Mouse (Mus musculus) lung, embryonic 15.5 days (tissue): ENCODE results near the gene Inhbe. TPM values are rescaled to one million over a fixed set of nuclear protein-coding genes. Genes with fewer than 3 reads are reported as not detected.

Experiments used
- polyA plus RNA-seq: library from polyadenylated mRNA; unstranded; fragments of >200 nt; fragmentation: Nextera tagmentation; extraction: Ambion mirVana; gene quantifications from 2 replicates; pipeline ENCODE4 v1.2.1, GENCODE M21; 2015

The Inhbe gene
- polyA plus RNA-seq, 1 experiment from 2014 or later = not detected

Other genes starting within 250 kb of the Inhbe start
- gene Os9, start 233.3 kb downstream of the Inhbe start, polyA plus RNA-seq = 90.1 and 101 TPM in 2 replicates
- 2.8 and 3.6 TPM in 2 replicates for gene B4galnt1, start 189.2 kb downstream of the Inhbe start, polyA plus RNA-seq
- gene Slc26a10, start 173.8 kb downstream of the Inhbe start, polyA plus RNA-seq = 0.86 and 0.93 TPM in 2 replicates
- gene Arhgef25, start 164.3 kb downstream of the Inhbe start, polyA plus RNA-seq = 55.4 and 59.0 TPM in 2 replicates
- gene Dtx3, start 158.7 kb downstream of the Inhbe start, polyA plus RNA-seq = 73.9 and 82.6 TPM in 2 replicates
- gene Pip4k2c, start 142.8 kb downstream of the Inhbe start, polyA plus RNA-seq = 24.4 and 27.2 TPM in 2 replicates
- 0.70 and 1.3 TPM in 2 replicates for gene Kif5a, start 91.1 kb downstream of the Inhbe start, polyA plus RNA-seq
- 184 and 189 TPM in 2 replicates for gene Dctn2, start 88.0 kb downstream of the Inhbe start, polyA plus RNA-seq
- 13.3 and 18.8 TPM in 2 replicates for gene Mbd6, start 65.4 kb downstream of the Inhbe start, polyA plus RNA-seq
- gene Mars, start 42.6 kb downstream of the Inhbe start, polyA plus RNA-seq = 104 and 108 TPM in 2 replicates
- gene Arhgap9, start 32.4 kb downstream of the Inhbe start, polyA plus RNA-seq = 3.5 and 6.9 TPM in 2 replicates
- 10.4 and 11.5 TPM in 2 replicates for gene Gli1, start 12.4 kb downstream of the Inhbe start, polyA plus RNA-seq
- gene Inhbc, start 16.0 kb upstream of the Inhbe start, polyA plus RNA-seq = 0.07 TPM in 1 of 2 replicates, not detected in the other
- 29.0 and 30.1 TPM in 2 replicates for gene R3hdm2, start 25.9 kb upstream of the Inhbe start, polyA plus RNA-seq
- 0.64 and 1.0 TPM in 2 replicates for gene Stac3, start 147.3 kb upstream of the Inhbe start, polyA plus RNA-seq
- gene Ndufa4l2, start 160.6 kb upstream of the Inhbe start, polyA plus RNA-seq = 89.4 and 100 TPM in 2 replicates
- gene Shmt2, start 168.0 kb upstream of the Inhbe start, polyA plus RNA-seq = 110 and 111 TPM in 2 replicates
- 1.3 and 1.9 TPM in 2 replicates for gene Nxph4, start 180.1 kb upstream of the Inhbe start, polyA plus RNA-seq